In the genomic region with DNA sequence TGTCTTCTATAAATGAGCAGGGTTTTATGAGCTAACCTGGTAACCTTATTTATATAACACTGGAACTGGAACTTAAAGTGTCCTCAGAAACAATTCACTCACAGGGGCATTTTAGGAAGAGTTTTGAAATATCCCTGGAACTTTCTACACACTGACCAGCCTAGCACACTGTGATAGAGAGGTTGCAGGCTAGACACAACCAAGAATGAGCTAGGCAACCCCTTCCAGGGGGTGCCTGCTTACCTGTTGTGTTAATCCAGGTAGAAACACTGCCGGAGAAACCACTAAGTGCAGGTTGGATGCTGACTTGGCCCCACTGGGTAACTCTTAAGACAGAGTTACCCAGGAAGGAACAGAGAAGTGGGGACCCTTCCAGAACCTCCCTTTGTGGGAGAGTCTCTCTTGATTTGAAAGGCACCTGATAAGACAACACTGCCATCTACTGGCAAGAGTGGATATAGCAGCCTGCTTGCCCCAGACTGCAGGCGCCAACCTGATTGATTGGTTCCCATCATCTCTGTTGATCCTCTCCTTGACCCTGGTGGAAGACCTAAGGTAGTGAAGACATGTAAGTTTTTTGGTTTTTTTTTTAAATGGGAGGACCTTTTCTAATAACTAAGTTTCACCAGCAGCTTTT, we compare ENCODE assay signal across 8 mouse cellular contexts. TPM values are rescaled to one million over a fixed set of nuclear protein-coding genes. Genes with fewer than 3 reads are reported as not detected.
DNase-seq lines count a peak whose midpoint lies in the region; ATAC-seq and TF ChIP-seq lines count a peak whose summit lies in the region.

No protein-coding gene starts in this region.

- no peak overlapping the region for H3K4me2 ChIP-seq in hindbrain, embryonic 15.5 days

- peak; percentile 73 for DNase-seq in R1 (ENCODE audit: low read depth, low spot score)
- DNase-seq in cerebellum, adult 2 months = peak; percentile 54 to 77
- peak; percentile 81 for DNase-seq in forelimb bud, embryonic 11.5 days (ENCODE audit: low read depth, low spot score)
- DNase-seq in layer of hippocampus, postnatal 36 days = peak; percentile 72 to 83
- peak; percentile 52 to 85 for DNase-seq in lung, postnatal 4 days
- DNase-seq in retina, postnatal 7 days (ENCODE audit: low read depth, low spot score) = peak; percentile 47
- DNase-seq in urinary bladder, postnatal 14 days (ENCODE audit: low spot score) = peak; percentile 83

- no peaks in the 10 kb centered on the region for H3K36me3 ChIP-seq in hindbrain, embryonic 15.5 days

- no peaks in the 10 kb centered on the region for H3K9me3 ChIP-seq in hindbrain, embryonic 15.5 days

- H3K27me3 ChIP-seq in cerebellum, adult 2 months (ENCODE audit: control insufficient read depth, insufficient read depth, low read length) = no peaks in the 10 kb centered on the region
- H3K27me3 ChIP-seq in hindbrain, embryonic 15.5 days = no peaks in the 10 kb centered on the region

- no peak overlapping the region for H3K27ac ChIP-seq in cerebellum, adult 2 months (ENCODE audit: insufficient read depth, low read length)
- no peak overlapping the region for H3K27ac ChIP-seq in hindbrain, embryonic 15.5 days (replicated peaks)

- no peaks in the 10 kb centered on the region for H3K4me1 ChIP-seq in cerebellum, adult 2 months (ENCODE audit: control insufficient read depth, insufficient read depth, low read length)
- H3K4me1 ChIP-seq in hindbrain, embryonic 15.5 days (replicated peaks) = no peaks in the 10 kb centered on the region

- H3K9ac ChIP-seq in hindbrain, embryonic 15.5 days = no peak overlapping the region

- TF ChIP-seq POLR2A in cerebellum, adult 2 months (IDR thresholded peaks at IDR 0.05; ENCODE audit: borderline replicate concordance, insufficient read depth, low read length) = no peak

- peak; percentile 89 for TF ChIP-seq CTCF in cerebellum, adult 2 months (IDR thresholded peaks at IDR 0.05; ENCODE audit: borderline replicate concordance, insufficient read depth, low read depth, low read length)

- WGBS in cerebellum, adult 2 months = 17% methylated on average over 2 of the region's 2 CpGs
- 29% methylated on average over 2 of the region's 2 CpGs for WGBS in hindbrain, embryonic 15.5 days

- peak; percentile 60 for ATAC-seq in hindbrain, embryonic 15.5 days (ENCODE audit: low FRiP score, low read depth)

- H3K4me3 ChIP-seq in cerebellum, adult 2 months (replicated peaks; ENCODE audit: insufficient read depth, low read depth, low read length) = no peak overlapping the region
- no peak overlapping the region for H3K4me3 ChIP-seq in hindbrain, embryonic 15.5 days

RNA-seq across cellular contexts. Expression of gene 4930523C07Rik, which starts 36.7 kb away (rescaled TPM):
- 2.4 and 6.0 TPM in 2 replicates for polyA plus RNA-seq in cerebellum, adult 2 months (2012; rRNA removed)
- polyA plus RNA-seq in hindbrain, embryonic 15.5 days (2015; fragmentation: Nextera tagmentation; extraction: Ambion mirVana) = 2.6 and 3.1 TPM in 2 replicates
- total RNA-seq in layer of hippocampus, postnatal 36 days (2021) = 1 to 10 TPM; 2.4 to 3.5 TPM
